Mouse (Mus musculus) CH12.LX (cell line): Measurements from ENCODE around the gene Klc4. TPM values are rescaled to one million over a fixed set of nuclear protein-coding genes. Genes with fewer than 3 reads are reported as not detected.

Experiments used
- DNase-seq: peaks from one replicate; pipeline ENCODE4 v3.0.0-alpha.2; 2013; ENCODE audit errors: extremely low read depth
- H3K27ac ChIP-seq: 2 replicates; pipeline ENCODE4 v1.5.1; 2012; ENCODE audit warnings: low read depth, mild to moderate bottlenecking, control low read depth, moderate library complexity; ENCODE audit not compliant: insufficient read depth
- H3K27me3 ChIP-seq: replicated peaks from 2 replicates; pipeline ENCODE3; 2012; ENCODE audit warnings: inconsistent platforms
- H3K36me3 ChIP-seq, 2 experiments: replicated peaks in 1 of 2; 2 replicates each; pipeline versions ENCODE3 to v1.6.1; 2012; ENCODE audit warnings: inconsistent platforms in 1 of 2, low read length in 1 of 2, mild to moderate bottlenecking in 1 of 2, mixed read lengths in 1 of 2, moderate library complexity in 1 of 2; ENCODE audit not compliant: control insufficient read depth in 1 of 2, insufficient read depth in 1 of 2
- H3K4me1 ChIP-seq, 2 experiments: 2 replicates each; pipeline ENCODE4 v1.6.1; 2012; ENCODE audit warnings: inconsistent platforms in 1 of 2, moderate library complexity in 1 of 2; ENCODE audit not compliant: insufficient read depth in 2 of 2, control insufficient read depth in 1 of 2
- H3K4me2 ChIP-seq: 2 replicates; pipeline ENCODE4 v1.6.1; 2012; ENCODE audit warnings: low read depth, mild to moderate bottlenecking, control low read depth; ENCODE audit not compliant: poor library complexity, insufficient read depth, severe bottlenecking
- H3K4me3 ChIP-seq, 3 experiments: fragments of 150-350 bp in 1 of 3; sonication (generic) in 1 of 3; replicated peaks in 1 of 3; 2 replicates each; pipeline versions ENCODE3 to v1.5.1; 2011 to 2012; ENCODE audit warnings: low read depth in 2 of 3, low read length in 2 of 3, mild to moderate bottlenecking in 2 of 3, moderate library complexity in 2 of 3, control low read depth in 1 of 3, improper control_type of control experiment in 1 of 3, inconsistent platforms in 1 of 3, mixed read lengths in 1 of 3; ENCODE audit not compliant: poor library complexity in 1 of 3
- H3K79me2 ChIP-seq: replicated peaks from 2 replicates; pipeline ENCODE4 v1.6.1; 2012; ENCODE audit warnings: mild to moderate bottlenecking, moderate library complexity; ENCODE audit not compliant: control insufficient read depth, poor library complexity, insufficient read depth, severe bottlenecking; ENCODE audit errors: extremely low read depth
- H3K9ac ChIP-seq: 2 replicates; pipeline ENCODE4 v1.6.1; 2012; ENCODE audit warnings: low read depth, mild to moderate bottlenecking, control low read depth, moderate library complexity; ENCODE audit not compliant: insufficient read depth
- H3K9me3 ChIP-seq: replicated peaks from 2 replicates; pipeline ENCODE3; 2012; ENCODE audit warnings: low read length, inconsistent platforms, mixed read lengths
- BHLHE40 ChIP-seq: IDR thresholded peaks from 2 replicates; pipeline ENCODE4 v1.6.1; 2011; ENCODE audit warnings: mild to moderate bottlenecking, low read depth, low read length, improper control_type of control experiment
- HCFC1 ChIP-seq: IDR thresholded peaks from 2 replicates; pipeline ENCODE4 v1.6.1; 2012; ENCODE audit warnings: low read depth, mild to moderate bottlenecking, inconsistent platforms, low read length, improper control_type of control experiment
- JUN ChIP-seq: IDR thresholded peaks from 2 replicates; pipeline ENCODE4 v1.6.1; 2011; ENCODE audit warnings: low read depth, mild to moderate bottlenecking, low read length, improper control_type of control experiment, moderate library complexity; ENCODE audit not compliant: insufficient read depth
- JUND ChIP-seq: conservative IDR thresholded peaks from 2 replicates; pipeline ENCODE4 v1.6.1; 2011; ENCODE audit warnings: low read depth, low read length, improper control_type of control experiment
- MAX ChIP-seq: IDR thresholded peaks from 2 replicates; pipeline ENCODE4 v1.6.1; 2011; ENCODE audit warnings: low read length, improper control_type of control experiment
- MAZ ChIP-seq: IDR thresholded peaks from 2 replicates; pipeline ENCODE4 v1.6.1; 2012; ENCODE audit warnings: low read depth, mild to moderate bottlenecking, inconsistent platforms, low read length, improper control_type of control experiment, moderate library complexity
- MYC ChIP-seq: IDR thresholded peaks from 2 replicates; pipeline ENCODE4 v1.6.1; 2011; ENCODE audit warnings: low read depth, mild to moderate bottlenecking, improper control_type of control experiment, low read length
- NRF1 ChIP-seq: IDR thresholded peaks from 2 replicates; pipeline ENCODE4 v1.6.1; 2014; ENCODE audit warnings: low read depth, mild to moderate bottlenecking, inconsistent platforms, low read length, improper control_type of control experiment, moderate library complexity
- POLR2A ChIP-seq: IDR thresholded peaks from 2 replicates; pipeline ENCODE4 v1.6.1; 2011; ENCODE audit warnings: low read depth, mild to moderate bottlenecking, improper control_type of control experiment, low read length
- POLR2AphosphoS2 ChIP-seq: IDR thresholded peaks from 2 replicates; pipeline ENCODE4 v1.6.1; 2011; ENCODE audit warnings: low read depth, low read length, improper control_type of control experiment
- RAD21 ChIP-seq: IDR thresholded peaks from 2 replicates; pipeline ENCODE4 v1.6.1; 2011; ENCODE audit warnings: low read depth, mild to moderate bottlenecking, low read length, improper control_type of control experiment, moderate library complexity
- SMC3 ChIP-seq: IDR thresholded peaks from 2 replicates; pipeline ENCODE4 v1.6.1; 2011; ENCODE audit warnings: low read depth, low read length, improper control_type of control experiment
- TBP ChIP-seq: conservative IDR thresholded peaks from 2 replicates; pipeline ENCODE4 v1.6.1; 2011; ENCODE audit warnings: low read depth, low read length, improper control_type of control experiment
- USF2 ChIP-seq: conservative IDR thresholded peaks from 2 replicates; pipeline ENCODE4 v1.6.1; 2011; ENCODE audit warnings: low read depth, low read length, improper control_type of control experiment
- ZC3H11A ChIP-seq: IDR thresholded peaks from 2 replicates; pipeline ENCODE4 v1.6.1; 2012; ENCODE audit warnings: low read depth, mild to moderate bottlenecking, inconsistent platforms, low read length, improper control_type of control experiment
- ZKSCAN1 ChIP-seq: IDR thresholded peaks from 2 replicates; pipeline ENCODE4 v1.6.1; 2012; ENCODE audit warnings: low read depth, inconsistent platforms, low read length, improper control_type of control experiment, borderline replicate concordance
- dilution Hi-C: fragments of 300-500 bp; cut with MboI; formaldehyde crosslinking; loops from 2 replicates; pipeline ENCODE4 v1.14.3; 2020; ENCODE audit warnings: low sequenced_read_pairs; ENCODE audit not compliant: extremely low pct_unique_long_range_greater_than_20kb, extremely low pct_ligation_motif_present
- in situ Hi-C: fragments of 300-500 bp; cut with MboI; formaldehyde crosslinking; loops from 3 replicates; pipeline ENCODE4 v1.14.3; 2019; ENCODE audit warnings: low sequenced_read_pairs, low pct_ligation_motif_present, low pct_unique_long_range_greater_than_20kb, mixed read lengths
- polyA plus RNA-seq: library from polyadenylated mRNA; unstranded; fragments of >175 nt; gene quantifications from 2 replicates; pipeline ENCODE4 v1.2.1, GENCODE M21; 2012; ENCODE audit warnings: low read depth; ENCODE audit not compliant: insufficient read length
- total RNA-seq, 2 experiments: library from RNA; depleted of rRNA; stranded (reverse); fragments of 300-350 nt in 1 of 2; fragments of >200 nt in 1 of 2; gene quantifications; 2 replicates each; pipeline ENCODE4 v1.2.3; 2012 to 2014

Klc4 gene
- total and polyA plus RNA-seq, 3 experiments = 6.6 to 10.7 (median 6.7) TPM

GRCm38 (mm10) chr17:46621324-46621723, 24.5 kb downstream of the Klc4 start:
- Histone ChIP-seq H3K36me3 (no peaks in the 10 kb centered on the region), H3K9me3 (no peaks in the 10 kb centered on the region), H3K9ac (no peak overlapping the region), H3K79me2 (no peaks in the 10 kb centered on the region), H3K4me2 (no peak overlapping the region), H3K4me3 (no peak overlapping the region), H3K27ac (no peak overlapping the region), H3K4me1 (peaks cover 39 to 64% of the 10 kb centered on the region in 2 experiments), H3K27me3 (no peaks in the 10 kb centered on the region)
- TF ChIP-seq POLR2A (no peak), POLR2AphosphoS2 (no peak), USF2 (no peak), MAZ (no peak), RAD21 (no peak), TBP (no peak), MYC (no peak), JUND (no peak), BHLHE40 (no peak), NRF1 (no peak), ZKSCAN1 (no peak), HCFC1 (no peak), JUN (no peak), MAX (no peak)
- in situ Hi-C loops = no loop called here
- dilution Hi-C loops = no loop called here
- no peak for DNase-seq

GRCm38 (mm10) chr17:46619683-46620357, 26.0 kb downstream of the Klc4 start:
- Histone ChIP-seq H3K4me3 (no peak overlapping the region), H3K4me1 (peaks cover 39 to 64% of the 10 kb centered on the region in 2 experiments), H3K9me3 (no peaks in the 10 kb centered on the region), H3K79me2 (no peaks in the 10 kb centered on the region), H3K27ac (no peak overlapping the region), H3K27me3 (no peaks in the 10 kb centered on the region), H3K4me2 (no peak overlapping the region), H3K9ac (no peak overlapping the region), H3K36me3 (no peaks in the 10 kb centered on the region)
- dilution Hi-C loops = no loop called here
- no peak for DNase-seq
- TF ChIP-seq NRF1 (no peak), SMC3 (no peak), ZC3H11A (no peak), JUND (no peak)
- in situ Hi-C loops = no loop called here
